Mouse (Mus musculus) forebrain, postnatal 0 days (tissue): ENCODE results near the gene Ddx52. TPM values are rescaled to one million over a fixed set of nuclear protein-coding genes. Genes with fewer than 3 reads are reported as not detected.

Source experiments
- ATAC-seq: fragments of 200-750 bp; cut with Nextera tagmentation; 2 replicates; pipeline ENCODE4 v1.8.0; 2017; ENCODE audit warnings: mild to moderate bottlenecking, moderate library complexity
- DNase-seq: peaks from one replicate; pipeline ENCODE4 v3.0.0-alpha.2; 2015
- H3K27ac ChIP-seq: fragments of 300-500 bp; sonication (generic); 2 replicates; pipeline ENCODE4 v1.5.1; 2014; ENCODE audit warnings: low read depth, mild to moderate bottlenecking, antibody characterized with exemption, low read length, moderate library complexity, mixed read lengths
- H3K27me3 ChIP-seq: fragments of 300-500 bp; sonication (generic); 2 replicates; pipeline ENCODE4 v1.6.1; 2014; ENCODE audit warnings: mild to moderate bottlenecking, low read length, mixed read lengths; ENCODE audit not compliant: insufficient read depth
- H3K36me3 ChIP-seq: fragments of 300-500 bp; sonication (generic); 2 replicates; pipeline ENCODE4 v1.6.1; 2014; ENCODE audit warnings: mild to moderate bottlenecking, moderate library complexity; ENCODE audit not compliant: insufficient read depth
- H3K4me1 ChIP-seq: fragments of 300-500 bp; sonication (generic); 2 replicates; pipeline ENCODE4 v1.6.1; 2014; ENCODE audit warnings: antibody characterized with exemption; ENCODE audit not compliant: insufficient read depth
- H3K4me2 ChIP-seq: fragments of 300-500 bp; sonication (generic); 2 replicates; pipeline ENCODE4 v1.6.1; 2014; ENCODE audit warnings: low read depth, mild to moderate bottlenecking, moderate library complexity
- H3K4me3 ChIP-seq: fragments of 300-500 bp; sonication (generic); 2 replicates; pipeline ENCODE4 v1.5.1; 2014; ENCODE audit warnings: low read depth, low read length, mixed read lengths
- H3K9ac ChIP-seq: fragments of 300-500 bp; sonication (generic); 2 replicates; pipeline ENCODE4 v1.6.1; 2014; ENCODE audit warnings: mild to moderate bottlenecking
- H3K9me3 ChIP-seq: fragments of 300-500 bp; sonication (generic); 2 replicates; pipeline ENCODE4 v1.6.1; 2016; ENCODE audit warnings: low read length
- CTCF ChIP-seq: sonication (generic); IDR thresholded peaks from 2 replicates; pipeline ENCODE4 v1.5.1; 2016; ENCODE audit warnings: antibody characterized with exemption, control low read depth, low read depth
- WGBS: fragments of 180-500 bp; shearing (Covaris S2); extraction: QIAGEN DNeasy Blood & Tissue Kit; methylation state at CpG from one replicate; pipeline ENCODE4 v1.1.7; 2014; 5-methylcytosine and 5-hydroxymethylcytosine counted together
- polyA plus RNA-seq: library from polyadenylated mRNA; unstranded; fragments of >200 nt; fragmentation: Nextera tagmentation; extraction: Ambion mirVana; gene quantifications from 2 replicates; pipeline ENCODE4 v1.2.1, GENCODE M21; 2015
- total RNA-seq: library from RNA; depleted of rRNA; stranded (reverse); fragments of >200 nt; gene quantifications from 2 replicates; pipeline ENCODE4 v1.2.3, GENCODE M21; 2014

Ddx52 gene
- total and polyA plus RNA-seq, 2 experiments from 2014 or later: 19.3 to 30.3 TPM

DNA sequence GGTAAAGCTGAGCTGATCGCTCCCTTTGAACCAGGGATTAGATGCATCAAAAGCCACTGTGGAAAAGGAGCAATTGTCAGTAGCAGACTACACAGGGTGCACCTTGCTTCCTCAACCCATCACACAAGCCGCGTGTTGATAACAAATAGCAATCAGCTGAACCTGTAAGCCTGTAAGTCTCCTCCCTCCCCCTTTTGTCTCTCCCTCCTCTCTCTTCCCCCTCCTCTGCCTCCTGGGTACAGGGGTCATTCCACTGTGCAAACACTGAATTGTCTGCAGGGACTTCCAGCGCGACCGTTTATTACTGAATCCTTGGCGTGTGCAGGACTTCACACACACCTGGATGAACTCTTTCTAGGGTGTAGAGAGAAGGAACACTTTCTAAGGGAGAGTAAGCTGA, 33.5 kb upstream of the Ddx52 start:
- H3K4me1 ChIP-seq: no peaks in the 10 kb centered on the region
- no peak overlapping the region for H3K4me2 ChIP-seq
- H3K36me3 ChIP-seq: no peaks in the 10 kb centered on the region
- DNase-seq (no peak), ATAC-seq (no peak)
- H3K4me3 ChIP-seq: no peak overlapping the region
- no peaks in the 10 kb centered on the region for H3K9me3 ChIP-seq
- no peak for TF ChIP-seq CTCF
- WGBS: 19% methylated on average over 7 of the region's 7 CpGs
- no peak overlapping the region for H3K27ac ChIP-seq
- H3K27me3 ChIP-seq: no peaks in the 10 kb centered on the region
- no peak overlapping the region for H3K9ac ChIP-seq

- Histone ChIP-seq H3K4me1 (no peaks in the 10 kb centered on the region), H3K27ac (no peak overlapping the region), H3K36me3 (no peaks in the 10 kb centered on the region), H3K27me3 (no peaks in the 10 kb centered on the region), H3K4me2 (no peak overlapping the region), H3K9me3 (no peaks in the 10 kb centered on the region), H3K4me3 (no peak overlapping the region), H3K9ac (no peak overlapping the region)
- ATAC-seq: no peak
- WGBS: 80% methylated on average over 8 of the region's 8 CpGs
- no peak for TF ChIP-seq CTCF
- no peak for DNase-seq
Observed at GRCm38 (mm10) chr11:83913824-83914311, 28.0 kb upstream of the Ddx52 start.

DNA sequence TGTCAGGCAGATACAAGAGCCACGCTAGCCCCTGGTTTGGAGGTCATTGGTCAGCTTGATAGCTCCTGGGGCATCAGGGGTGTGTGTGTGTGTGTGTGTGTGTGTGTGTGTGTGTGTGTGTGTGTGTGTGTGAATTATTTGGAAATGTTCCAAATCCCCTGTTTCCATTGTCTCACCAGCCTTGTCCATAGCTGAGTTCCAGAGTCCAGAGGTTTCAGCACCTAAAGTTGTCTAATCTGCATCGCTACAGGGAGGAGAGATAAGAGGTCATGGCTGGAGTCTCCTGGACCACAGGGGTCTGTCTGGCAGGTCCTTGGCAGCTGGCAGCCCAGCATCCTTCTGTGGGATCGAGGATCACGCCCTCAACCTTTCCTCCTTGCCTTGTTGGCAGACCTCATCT, 27.4 kb upstream of the Ddx52 start:
- Histone ChIP-seq H3K4me1 (no peaks in the 10 kb centered on the region), H3K27me3 (no peaks in the 10 kb centered on the region), H3K4me3 (no peak overlapping the region), H3K4me2 (no peak overlapping the region), H3K9me3 (no peaks in the 10 kb centered on the region), H3K27ac (no peak overlapping the region), H3K36me3 (no peaks in the 10 kb centered on the region), H3K9ac (no peak overlapping the region)
- ATAC-seq (no peak), DNase-seq (no peak)
- TF ChIP-seq CTCF: no peak
- 92% methylated on average over 4 of the region's 4 CpGs for WGBS

DNA sequence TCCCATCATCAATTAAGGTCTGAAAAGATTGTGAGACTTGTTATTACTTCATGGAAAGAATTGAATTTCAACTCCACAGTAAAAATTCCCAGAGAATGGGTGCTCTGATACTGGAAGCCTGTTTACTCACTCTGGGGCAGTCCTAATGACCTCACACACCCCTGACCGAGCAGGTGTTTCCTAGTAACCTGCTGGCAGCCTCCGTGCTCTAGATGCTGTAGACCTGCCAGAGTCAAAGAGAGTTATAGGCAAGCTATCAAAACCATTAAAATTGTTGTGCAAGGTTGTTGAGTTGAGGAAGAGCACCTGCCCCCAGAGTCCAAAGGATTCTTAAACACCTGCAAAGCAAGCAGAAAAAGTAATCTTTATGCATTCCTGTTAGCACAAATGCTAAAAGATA, 19.3 kb upstream of the Ddx52 start:
- ATAC-seq: no peak
- H3K4me2 ChIP-seq: no peak overlapping the region
- no peak for TF ChIP-seq CTCF
- H3K9me3 ChIP-seq: no peaks in the 10 kb centered on the region
- WGBS: 80% methylated on average over 2 of the region's 2 CpGs
- H3K4me1 ChIP-seq: no peaks in the 10 kb centered on the region
- H3K27me3 ChIP-seq: no peaks in the 10 kb centered on the region
- H3K9ac ChIP-seq: no peak overlapping the region
- no peak overlapping the region for H3K4me3 ChIP-seq
- no peak for DNase-seq
- H3K27ac ChIP-seq: no peak overlapping the region
- H3K36me3 ChIP-seq: no peaks in the 10 kb centered on the region

DNA sequence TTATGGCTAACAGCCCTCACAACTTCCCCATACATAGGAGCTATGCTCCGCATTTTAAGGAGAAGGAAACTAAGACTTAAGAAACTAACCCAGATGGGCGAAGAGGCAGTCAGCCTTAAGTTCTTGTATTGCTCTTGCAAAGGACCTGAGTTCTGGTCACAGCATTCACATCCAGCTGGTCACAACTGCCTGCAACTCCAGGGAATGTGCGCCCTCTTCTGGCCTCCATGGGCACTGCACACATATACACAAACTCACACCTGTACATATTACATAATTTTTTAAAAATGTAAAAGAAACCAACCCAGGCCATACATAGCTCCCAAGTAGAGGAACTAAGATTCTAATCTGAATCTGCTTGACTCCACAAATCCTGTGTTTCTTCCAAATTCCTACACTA, 14.8 kb upstream of the Ddx52 start:
- WGBS: 55% methylated on average over 3 of the region's 3 CpGs
- no peaks in the 10 kb centered on the region for H3K9me3 ChIP-seq
- no peak overlapping the region for H3K4me3 ChIP-seq
- H3K9ac ChIP-seq: no peak overlapping the region
- H3K27ac ChIP-seq: no peak overlapping the region
- DNase-seq: no peak
- no peaks in the 10 kb centered on the region for H3K36me3 ChIP-seq
- TF ChIP-seq CTCF: peak; percentile 43
- H3K27me3 ChIP-seq: no peaks in the 10 kb centered on the region
- H3K4me1 ChIP-seq: no peaks in the 10 kb centered on the region
- ATAC-seq: no peak
- no peak overlapping the region for H3K4me2 ChIP-seq

- 77% methylated on average over 10 of the region's 10 CpGs for WGBS
- DNase-seq: no peak
- Histone ChIP-seq H3K27ac (no peak overlapping the region), H3K4me1 (no peaks in the 10 kb centered on the region), H3K9ac (no peak overlapping the region), H3K4me3 (no peak overlapping the region), H3K36me3 (no peaks in the 10 kb centered on the region), H3K4me2 (no peak overlapping the region), H3K27me3 (no peaks in the 10 kb centered on the region), H3K9me3 (no peaks in the 10 kb centered on the region)
- no peak for ATAC-seq
- no peak for TF ChIP-seq CTCF
Observed at GRCm38 (mm10) chr11:83932506-83933106, 9.3 kb upstream of the Ddx52 start.

DNA sequence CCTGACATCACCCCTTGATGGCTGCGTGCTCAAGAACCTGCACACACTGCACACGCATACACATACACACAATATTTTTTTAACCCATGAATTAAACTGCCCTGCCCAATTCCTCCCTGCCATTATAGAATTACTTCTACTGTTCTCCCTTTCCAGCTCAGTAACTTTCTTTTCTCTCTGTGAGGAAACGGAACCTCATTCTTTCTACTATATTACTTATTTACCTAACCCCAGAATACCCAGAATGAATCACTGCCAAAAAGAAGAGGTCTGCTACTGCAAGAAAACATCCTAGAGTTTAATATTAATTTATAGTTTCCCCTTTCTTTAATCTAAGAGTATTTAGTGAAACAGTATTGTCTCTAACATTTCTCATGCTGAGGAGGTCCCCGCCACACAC, 8.5 kb upstream of the Ddx52 start:
- Histone ChIP-seq H3K36me3 (no peaks in the 10 kb centered on the region), H3K4me3 (no peak overlapping the region), H3K9ac (no peak overlapping the region), H3K4me2 (no peak overlapping the region), H3K27me3 (no peaks in the 10 kb centered on the region), H3K4me1 (no peaks in the 10 kb centered on the region), H3K27ac (no peak overlapping the region), H3K9me3 (no peaks in the 10 kb centered on the region)
- ATAC-seq: no peak
- no peak for TF ChIP-seq CTCF
- WGBS: 89% methylated on average over 4 of the region's 4 CpGs
- no peak for DNase-seq
